In the genomic region with DNA sequence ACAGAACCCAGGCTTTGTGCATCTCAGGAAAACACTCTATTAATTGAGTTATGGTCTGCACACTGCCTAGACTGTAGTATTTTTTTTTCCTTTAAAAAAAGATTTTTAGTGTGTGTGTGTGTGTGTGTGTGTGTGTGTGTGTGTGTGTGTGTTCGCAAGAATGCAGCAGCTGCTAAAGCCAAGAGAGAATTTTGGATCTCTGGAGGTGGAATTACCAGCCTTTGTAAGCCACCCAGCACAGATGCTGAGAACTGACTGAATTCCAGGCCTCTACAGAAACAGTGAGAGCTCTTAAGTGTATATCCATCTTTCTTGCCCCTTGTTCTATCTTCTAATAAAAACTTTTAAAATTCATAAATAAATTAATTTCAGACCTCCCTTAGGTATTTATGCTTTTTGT, we compare ENCODE assay signal across 31 mouse cellular contexts.
"Had no signal": no experiment of that assay in that cellular context is flagged by ENCODE, and none has a peak within 500 bp of the region (broad histone marks: within the 10 kb centered on the region; RNA-seq: fewer than 3 reads in every experiment).

No protein-coding gene starts in this region.

- H3K27me3 ChIP-seq: limb, embryonic 12.5 days; limb, embryonic 13.5 days; limb, embryonic 15.5 days; liver, embryonic 15.5 days; lung, embryonic 15.5 days; midbrain, embryonic 12.5 days; midbrain, embryonic 13.5 days; midbrain, embryonic 15.5 days had no signal

- DNase-seq: left cerebral cortex, postnatal 4 days; liver; liver, embryonic 13.5 days; liver, postnatal 0 days; lung, adult 18-20 months; lung, adult 2 months; lung, embryonic 14.5 days; lung, postnatal 10 days; lung, postnatal 14 days; lung, postnatal 36 days; lung, postnatal 4 days; midbrain, embryonic 14.5 days had no signal

- H3K9me3 ChIP-seq: limb, embryonic 10.5 days; limb, embryonic 12.5 days; limb, embryonic 13.5 days; limb, embryonic 15.5 days; liver, embryonic 12.5 days; liver, embryonic 15.5 days; lung, embryonic 15.5 days; midbrain, embryonic 10.5 days; midbrain, embryonic 12.5 days; midbrain, embryonic 13.5 days; midbrain, embryonic 15.5 days had no signal

- H3K27ac ChIP-seq: limb, embryonic 12.5 days; limb, embryonic 13.5 days; limb, embryonic 15.5 days; liver, embryonic 12.5 days; liver, embryonic 13.5 days; liver, embryonic 14.5 days; liver, embryonic 15.5 days; lung, embryonic 15.5 days; macrophage; midbrain, embryonic 10.5 days; midbrain, embryonic 12.5 days; midbrain, embryonic 13.5 days; midbrain, embryonic 15.5 days had no signal

- H3K9ac ChIP-seq: limb, embryonic 12.5 days; limb, embryonic 13.5 days; limb, embryonic 15.5 days; liver, embryonic 12.5 days; liver, embryonic 13.5 days; liver, embryonic 14.5 days; liver, embryonic 15.5 days; liver, postnatal 0 days; lung, embryonic 14.5 days; lung, embryonic 15.5 days; midbrain, embryonic 12.5 days; midbrain, embryonic 13.5 days; midbrain, embryonic 15.5 days had no signal

- ATAC-seq: liver, embryonic 12.5 days; liver, postnatal 0 days; lung, postnatal 0 days; midbrain, embryonic 13.5 days; midbrain, embryonic 15.5 days; midbrain, embryonic 16.5 days had no signal

- H3K4me1 ChIP-seq: liver, embryonic 13.5 days; liver, embryonic 15.5 days; lung, embryonic 15.5 days; megakaryocyte, embryonic 14.5 days; midbrain, embryonic 12.5 days; midbrain, embryonic 13.5 days; midbrain, embryonic 15.5 days had no signal

- H3K4me2 ChIP-seq: limb, embryonic 12.5 days; limb, embryonic 13.5 days; limb, embryonic 15.5 days; liver, embryonic 11.5 days; liver, embryonic 12.5 days; liver, embryonic 13.5 days; liver, embryonic 15.5 days; lung, embryonic 14.5 days; lung, embryonic 15.5 days; midbrain, embryonic 11.5 days; midbrain, embryonic 12.5 days; midbrain, embryonic 13.5 days; midbrain, embryonic 15.5 days had no signal

- H3K36me3 ChIP-seq: limb, embryonic 10.5 days; limb, embryonic 12.5 days; limb, embryonic 13.5 days; limb, embryonic 15.5 days; liver, embryonic 12.5 days; liver, embryonic 13.5 days; liver, embryonic 15.5 days; lung, embryonic 15.5 days; midbrain, embryonic 10.5 days; midbrain, embryonic 12.5 days; midbrain, embryonic 13.5 days; midbrain, embryonic 15.5 days had no signal

- H3K4me3 ChIP-seq: limb, embryonic 10.5 days; limb, embryonic 12.5 days; limb, embryonic 13.5 days; limb, embryonic 15.5 days; liver, embryonic 12.5 days; liver, embryonic 13.5 days; liver, embryonic 15.5 days; lung, embryonic 15.5 days; megakaryocyte, embryonic 14.5 days; midbrain, embryonic 10.5 days; midbrain, embryonic 12.5 days; midbrain, embryonic 13.5 days; midbrain, embryonic 15.5 days; myocyte had no signal
